Mouse (Mus musculus) G1E (cell line): Measurements from ENCODE around the gene Fbxl22.

Experiments
- CTCF ChIP-seq: IDR thresholded peaks from 2 replicates; pipeline ENCODE4 v1.5.1; 2012; ENCODE audit warnings: low read depth, low read length, inconsistent platforms, mixed read lengths
- GATA1 ChIP-seq: IDR thresholded peaks from 2 replicates; pipeline ENCODE4 v1.6.1; 2012; ENCODE audit warnings: borderline replicate concordance, low read length, inconsistent platforms, mixed read lengths
- TAL1 ChIP-seq: conservative IDR thresholded peaks from 2 replicates; pipeline ENCODE4 v1.6.1; 2012; ENCODE audit warnings: low read depth, low read length, inconsistent platforms, mixed read lengths

DNA sequence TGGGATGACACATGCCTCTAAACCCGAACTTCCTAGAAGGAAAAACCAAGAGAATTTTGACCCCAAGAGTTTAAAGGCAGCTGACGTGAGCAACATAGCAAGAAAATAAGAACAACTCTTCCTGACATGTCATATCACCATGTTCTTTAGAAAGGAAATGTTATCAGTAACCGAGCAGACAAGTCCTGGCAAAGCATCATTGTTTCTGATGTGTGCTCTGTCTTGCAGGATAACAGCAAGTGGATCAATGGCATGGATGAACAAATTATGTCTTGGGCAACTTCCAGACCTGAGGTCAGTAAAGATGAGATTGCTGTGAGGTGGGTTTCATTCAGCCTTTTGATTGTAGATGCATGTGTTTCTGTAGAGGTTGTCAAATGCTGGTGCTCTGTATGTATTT lies 31.0 kb downstream of the Fbxl22 start:
- TF ChIP-seq CTCF (no peak), GATA1 (no peak), TAL1 (no peak)
